Mouse (Mus musculus) limb, embryonic 10.5 days (tissue): ENCODE measurements around the gene Gm13275. TPM values are rescaled to one million over a fixed set of nuclear protein-coding genes. Genes with fewer than 3 reads are reported as not detected.
A peak's percentile ranks its signal among the peaks of the same experiment; 100 is the strongest.
"Not testable (repeated sequence)": the region's sequence is repeated elsewhere in the genome, so short reads cannot be mapped to it uniquely, and the experiment has no call there.

Experiments used
- DNase-seq: peaks from one replicate; pipeline ENCODE4 v3.0.0-alpha.2; 2017; ENCODE audit warnings: low spot score
- H3K27ac ChIP-seq: fragments of 300-500 bp; sonication (generic); 2 replicates; pipeline ENCODE4 v1.5.1; 2016; ENCODE audit warnings: mild to moderate bottlenecking
- H3K27me3 ChIP-seq: fragments of 300-500 bp; sonication (generic); 2 replicates; pipeline ENCODE4 v1.6.1; 2016; ENCODE audit warnings: low read depth, mild to moderate bottlenecking; ENCODE audit not compliant: poor library complexity, severe bottlenecking
- H3K36me3 ChIP-seq: fragments of 300-500 bp; sonication (generic); 2 replicates; pipeline ENCODE4 v1.6.1; 2016; ENCODE audit warnings: mild to moderate bottlenecking, moderate library complexity
- H3K4me1 ChIP-seq: fragments of 300-500 bp; sonication (generic); 2 replicates; pipeline ENCODE4 v1.6.1; 2016
- H3K4me3 ChIP-seq: fragments of 300-500 bp; sonication (generic); 2 replicates; pipeline ENCODE4 v1.5.1; 2016; ENCODE audit warnings: mild to moderate bottlenecking, moderate library complexity
- H3K9me3 ChIP-seq: fragments of 300-500 bp; sonication (generic); replicated peaks from 2 replicates; pipeline ENCODE4 v1.6.1; 2016; ENCODE audit warnings: mild to moderate bottlenecking
- WGBS: fragments of 180-500 bp; shearing (Covaris S2); methylation state at CpG from one replicate; pipeline ENCODE4 v1.1.7; 2016; 5-methylcytosine and 5-hydroxymethylcytosine counted together
- polyA plus RNA-seq: library from polyadenylated mRNA; unstranded; fragments of >200 nt; fragmentation: Nextera tagmentation; extraction: Ambion mirVana; gene quantifications from 2 replicates; pipeline ENCODE4 v1.2.1, GENCODE M21; 2016

The Gm13275 gene
- polyA plus RNA-seq, 1 experiment from 2014 or later, result not detected

DNA sequence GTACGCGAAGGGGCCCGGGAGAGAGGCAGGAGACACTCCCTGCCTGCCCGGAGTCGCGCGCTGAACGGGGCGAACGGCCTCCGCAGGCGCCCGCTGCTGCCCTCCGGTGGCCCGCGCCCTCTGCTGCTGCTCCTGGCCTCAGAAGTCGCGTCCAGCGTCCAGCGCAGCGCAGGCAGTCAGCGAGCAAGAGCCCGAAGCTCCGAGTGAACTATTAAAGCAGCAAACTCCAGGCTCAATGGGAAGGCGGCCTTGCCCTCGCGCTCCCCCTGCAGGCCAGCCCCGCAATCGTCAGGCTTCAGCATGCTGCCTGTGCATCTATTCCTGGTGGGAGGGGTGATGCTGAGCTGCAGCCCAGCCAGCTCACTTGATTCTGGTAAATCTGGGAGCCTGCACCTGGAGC lies 17.7 kb upstream of the Gm13275 start, which contains the start of gene Gm13289:
TSS of gene Gm13289 (plus strand) at position 301 of the 400 bp plus-strand sequence.
- not testable (repeated sequence) for H3K27ac ChIP-seq, H3K4me3 ChIP-seq, H3K9me3 ChIP-seq, H3K4me1 ChIP-seq, H3K27me3 ChIP-seq, H3K36me3 ChIP-seq, DNase-seq
- WGBS, result no CpG with 5 or more reads among the region's 29 CpGs

DNA sequence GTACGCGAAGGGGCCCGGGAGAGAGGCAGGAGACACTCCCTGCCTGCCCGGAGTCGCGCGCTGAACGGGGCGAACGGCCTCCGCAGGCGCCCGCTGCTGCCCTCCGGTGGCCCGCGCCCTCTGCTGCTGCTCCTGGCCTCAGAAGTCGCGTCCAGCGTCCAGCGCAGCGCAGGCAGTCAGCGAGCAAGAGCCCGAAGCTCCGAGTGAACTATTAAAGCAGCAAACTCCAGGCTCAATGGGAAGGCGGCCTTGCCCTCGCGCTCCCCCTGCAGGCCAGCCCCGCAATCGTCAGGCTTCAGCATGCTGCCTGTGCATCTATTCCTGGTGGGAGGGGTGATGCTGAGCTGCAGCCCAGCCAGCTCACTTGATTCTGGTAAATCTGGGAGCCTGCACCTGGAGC lies 14.7 kb upstream of the Gm13275 start, which contains the start of gene Gm13272:
TSS of gene Gm13272 (plus strand) at position 301 of the 400 bp plus-strand sequence.
- H3K36me3 ChIP-seq, H3K9me3 ChIP-seq, H3K4me3 ChIP-seq, DNase-seq, H3K27ac ChIP-seq, H3K4me1 ChIP-seq, H3K27me3 ChIP-seq: not testable (repeated sequence)
- no CpG with 5 or more reads among the region's 29 CpGs for WGBS

DNA sequence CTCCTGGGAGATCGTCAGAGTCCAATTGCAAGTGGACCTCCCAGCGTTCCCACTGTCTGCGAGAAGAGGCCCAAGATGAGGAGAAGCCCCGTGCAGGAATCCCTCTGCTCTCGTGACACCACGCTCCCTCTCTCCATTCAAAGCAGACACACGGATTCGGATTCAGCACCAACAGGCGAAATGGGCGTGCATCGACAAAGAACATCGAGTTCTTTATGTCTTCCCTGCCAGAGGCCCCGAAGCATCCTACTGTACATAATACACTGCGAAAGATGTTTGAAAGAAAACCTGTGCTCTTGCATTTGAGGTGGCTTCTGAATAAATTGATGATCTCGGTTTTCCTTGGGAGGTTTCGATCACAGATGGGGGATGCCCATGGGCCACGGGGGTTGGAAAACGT lies 14.0 kb upstream of the Gm13275 start:
- H3K36me3 ChIP-seq, H3K9me3 ChIP-seq, H3K27me3 ChIP-seq, H3K27ac ChIP-seq, H3K4me3 ChIP-seq, H3K4me1 ChIP-seq, DNase-seq: not testable (repeated sequence)
- 54% methylated on average over 16 of the region's 18 CpGs for WGBS

DNA sequence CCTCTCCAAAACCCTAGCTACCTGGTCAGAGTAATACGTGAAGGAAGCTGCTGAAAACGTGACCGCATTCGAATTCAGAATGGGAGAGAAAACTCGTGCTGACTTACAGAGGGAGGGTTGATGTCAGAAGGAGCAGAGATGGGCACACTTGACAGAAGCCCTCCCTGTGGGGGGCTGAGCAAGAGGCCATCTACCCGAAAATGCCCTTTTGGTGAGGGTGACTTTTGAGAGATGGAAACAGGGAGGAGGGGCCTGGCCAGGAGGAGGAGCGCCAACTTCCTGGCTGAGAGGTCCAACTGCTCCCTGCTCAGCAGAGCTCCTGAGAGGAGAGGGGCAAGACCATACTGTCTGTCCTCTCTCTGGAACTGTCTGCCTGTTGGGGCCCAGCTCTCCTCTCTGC lies 12.5 kb upstream of the Gm13275 start, which contains the start of gene Ifnz:
TSS of gene Ifnz (plus strand) at position 301 of the 400 bp plus-strand sequence.
- not testable (repeated sequence) for H3K4me1 ChIP-seq, H3K9me3 ChIP-seq, H3K27ac ChIP-seq, H3K27me3 ChIP-seq, DNase-seq, H3K36me3 ChIP-seq
- peak within 1 kb of the TSS; percentile 31; the same call in 1 of the 2 replicates for H3K4me3 ChIP-seq
- 18% methylated on average over 4 of the region's 7 CpGs for WGBS

DNA sequence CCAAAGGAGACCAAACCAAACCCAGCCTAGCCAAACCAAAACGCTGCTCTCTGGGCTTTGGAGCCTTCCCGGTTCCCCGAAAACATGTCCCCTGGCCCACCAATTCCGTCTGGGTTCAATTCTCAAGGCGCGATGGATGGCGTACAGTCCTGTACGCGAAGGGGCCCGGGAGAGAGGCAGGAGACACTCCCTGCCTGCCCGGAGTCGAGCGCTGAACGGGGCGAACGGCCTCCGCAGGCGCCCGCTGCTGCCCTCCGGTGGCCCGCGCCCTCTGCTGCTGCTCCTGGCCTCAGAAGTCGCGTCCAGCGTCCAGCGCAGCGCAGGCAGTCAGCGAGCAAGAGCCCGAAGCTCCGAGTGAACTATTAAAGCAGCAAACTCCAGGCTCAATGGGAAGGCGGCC lies 12.0 kb upstream of the Gm13275 start:
- not testable (repeated sequence) for H3K27me3 ChIP-seq, H3K4me1 ChIP-seq, H3K36me3 ChIP-seq, DNase-seq, H3K9me3 ChIP-seq, H3K27ac ChIP-seq
- 0% methylated on average over 16 of the region's 31 CpGs for WGBS
- H3K4me3 ChIP-seq, result peak overlapping the region; percentile 31; the same call in 1 of the 2 replicates

DNA sequence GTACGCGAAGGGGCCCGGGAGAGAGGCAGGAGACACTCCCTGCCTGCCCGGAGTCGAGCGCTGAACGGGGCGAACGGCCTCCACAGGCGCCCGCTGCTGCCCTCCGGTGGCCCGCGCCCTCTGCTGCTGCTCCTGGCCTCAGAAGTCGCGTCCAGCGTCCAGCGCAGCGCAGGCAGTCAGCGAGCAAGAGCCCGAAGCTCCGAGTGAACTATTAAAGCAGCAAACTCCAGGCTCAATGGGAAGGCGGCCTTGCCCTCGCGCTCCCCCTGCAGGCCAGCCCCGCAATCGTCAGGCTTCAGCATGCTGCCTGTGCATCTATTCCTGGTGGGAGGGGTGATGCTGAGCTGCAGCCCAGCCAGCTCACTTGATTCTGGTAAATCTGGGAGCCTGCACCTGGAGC lies 8.9 kb upstream of the Gm13275 start, which contains the start of gene Gm13276:
TSS of gene Gm13276 (plus strand) at position 301 of the 400 bp plus-strand sequence.
- WGBS, result no CpG with 5 or more reads among the region's 27 CpGs
- H3K36me3 ChIP-seq, H3K27me3 ChIP-seq, H3K9me3 ChIP-seq, DNase-seq, H3K4me1 ChIP-seq, H3K27ac ChIP-seq, H3K4me3 ChIP-seq: not testable (repeated sequence)

DNA sequence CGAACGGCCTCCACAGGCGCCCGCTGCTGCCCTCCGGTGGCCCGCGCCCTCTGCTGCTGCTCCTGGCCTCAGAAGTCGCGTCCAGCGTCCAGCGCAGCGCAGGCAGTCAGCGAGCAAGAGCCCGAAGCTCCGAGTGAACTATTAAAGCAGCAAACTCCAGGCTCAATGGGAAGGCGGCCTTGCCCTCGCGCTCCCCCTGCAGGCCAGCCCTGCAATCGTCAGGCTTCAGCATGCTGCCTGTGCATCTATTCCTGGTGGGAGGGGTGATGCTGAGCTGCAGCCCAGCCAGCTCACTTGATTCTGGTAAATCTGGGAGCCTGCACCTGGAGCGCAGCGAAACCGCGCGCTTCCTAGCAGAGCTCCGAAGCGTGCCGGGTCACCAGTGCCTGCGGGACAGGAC lies 5.9 kb upstream of the Gm13275 start, which contains the start of gene Gm13277:
TSS of gene Gm13277 (plus strand) at position 231 of the 400 bp plus-strand sequence.
- not testable (repeated sequence) for H3K36me3 ChIP-seq, H3K9me3 ChIP-seq, H3K4me1 ChIP-seq, H3K4me3 ChIP-seq, DNase-seq, H3K27ac ChIP-seq, H3K27me3 ChIP-seq
- 0% methylated on average over 4 of the region's 28 CpGs for WGBS

DNA sequence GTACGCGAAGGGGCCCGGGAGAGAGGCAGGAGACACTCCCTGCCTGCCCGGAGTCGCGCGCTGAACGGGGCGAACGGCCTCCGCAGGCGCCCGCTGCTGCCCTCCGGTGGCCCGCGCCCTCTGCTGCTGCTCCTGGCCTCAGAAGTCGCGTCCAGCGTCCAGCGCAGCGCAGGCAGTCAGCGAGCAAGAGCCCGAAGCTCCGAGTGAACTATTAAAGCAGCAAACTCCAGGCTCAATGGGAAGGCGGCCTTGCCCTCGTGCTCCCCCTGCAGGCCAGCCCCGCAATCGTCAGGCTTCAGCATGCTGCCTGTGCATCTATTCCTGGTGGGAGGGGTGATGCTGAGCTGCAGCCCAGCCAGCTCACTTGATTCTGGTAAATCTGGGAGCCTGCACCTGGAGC lies 3.0 kb upstream of the Gm13275 start, which contains the start of gene Gm13278:
TSS of gene Gm13278 (plus strand) at position 301 of the 400 bp plus-strand sequence.
- no CpG with 5 or more reads among the region's 28 CpGs for WGBS

DNA sequence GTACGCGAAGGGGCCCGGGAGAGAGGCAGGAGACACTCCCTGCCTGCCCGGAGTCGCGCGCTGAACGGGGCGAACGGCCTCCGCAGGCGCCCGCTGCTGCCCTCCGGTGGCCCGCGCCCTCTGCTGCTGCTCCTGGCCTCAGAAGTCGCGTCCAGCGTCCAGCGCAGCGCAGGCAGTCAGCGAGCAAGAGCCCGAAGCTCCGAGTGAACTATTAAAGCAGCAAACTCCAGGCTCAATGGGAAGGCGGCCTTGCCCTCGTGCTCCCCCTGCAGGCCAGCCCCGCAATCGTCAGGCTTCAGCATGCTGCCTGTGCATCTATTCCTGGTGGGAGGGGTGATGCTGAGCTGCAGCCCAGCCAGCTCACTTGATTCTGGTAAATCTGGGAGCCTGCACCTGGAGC lies 2.8 kb downstream of the Gm13275 start, which contains the start of gene Gm13279:
TSS of gene Gm13279 (plus strand) at position 301 of the 400 bp plus-strand sequence.
- WGBS, result no CpG with 5 or more reads among the region's 28 CpGs
- H3K4me1 ChIP-seq, H3K27me3 ChIP-seq, H3K4me3 ChIP-seq, H3K27ac ChIP-seq, H3K36me3 ChIP-seq, DNase-seq, H3K9me3 ChIP-seq: not testable (repeated sequence)

More for the DNA sequence above, 3.0 kb upstream of the Gm13275 start, which contains the start of gene Gm13278:
- not testable (repeated sequence) for DNase-seq, H3K27me3 ChIP-seq, H3K9me3 ChIP-seq, H3K36me3 ChIP-seq, H3K27ac ChIP-seq, H3K4me1 ChIP-seq, H3K4me3 ChIP-seq

DNA sequence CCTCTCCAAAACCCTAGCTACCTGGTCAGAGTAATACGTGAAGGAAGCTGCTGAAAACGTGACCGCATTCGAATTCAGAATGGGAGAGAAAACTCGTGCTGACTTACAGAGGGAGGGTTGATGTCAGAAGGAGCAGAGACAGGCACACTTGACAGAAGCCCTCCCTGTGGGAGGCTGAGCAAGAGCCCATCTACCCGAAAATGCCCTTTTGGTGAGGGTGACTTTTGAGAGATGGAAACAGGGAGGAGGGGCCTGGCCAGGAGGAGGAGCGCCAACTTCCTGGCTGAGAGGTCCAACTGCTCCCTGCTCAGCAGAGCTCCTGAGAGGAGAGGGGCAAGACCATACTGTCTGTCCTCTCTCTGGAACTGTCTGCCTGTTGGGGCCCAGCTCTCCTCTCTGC lies 5.1 kb downstream of the Gm13275 start, which contains the start of gene Gm13285:
TSS of gene Gm13285 (plus strand) at position 301 of the 400 bp plus-strand sequence.
- H3K9me3 ChIP-seq, H3K27ac ChIP-seq, H3K36me3 ChIP-seq, DNase-seq, H3K4me1 ChIP-seq, H3K27me3 ChIP-seq, H3K4me3 ChIP-seq: not testable (repeated sequence)
- WGBS, result 9% methylated on average over 6 of the region's 7 CpGs

DNA sequence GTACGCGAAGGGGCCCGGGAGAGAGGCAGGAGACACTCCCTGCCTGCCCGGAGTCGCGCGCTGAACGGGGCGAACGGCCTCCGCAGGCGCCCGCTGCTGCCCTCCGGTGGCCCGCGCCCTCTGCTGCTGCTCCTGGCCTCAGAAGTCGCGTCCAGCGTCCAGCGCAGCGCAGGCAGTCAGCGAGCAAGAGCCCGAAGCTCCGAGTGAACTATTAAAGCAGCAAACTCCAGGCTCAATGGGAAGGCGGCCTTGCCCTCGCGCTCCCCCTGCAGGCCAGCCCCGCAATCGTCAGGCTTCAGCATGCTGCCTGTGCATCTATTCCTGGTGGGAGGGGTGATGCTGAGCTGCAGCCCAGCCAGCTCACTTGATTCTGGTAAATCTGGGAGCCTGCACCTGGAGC lies 8.7 kb downstream of the Gm13275 start, which contains the start of gene Gm13287:
TSS of gene Gm13287 (plus strand) at position 301 of the 400 bp plus-strand sequence.
- H3K36me3 ChIP-seq, H3K4me1 ChIP-seq, H3K27ac ChIP-seq, DNase-seq, H3K9me3 ChIP-seq, H3K4me3 ChIP-seq: not testable (repeated sequence)
- H3K27me3 ChIP-seq, result peaks cover 10% of the 10 kb centered on the region
- no CpG with 5 or more reads among the region's 29 CpGs for WGBS

DNA sequence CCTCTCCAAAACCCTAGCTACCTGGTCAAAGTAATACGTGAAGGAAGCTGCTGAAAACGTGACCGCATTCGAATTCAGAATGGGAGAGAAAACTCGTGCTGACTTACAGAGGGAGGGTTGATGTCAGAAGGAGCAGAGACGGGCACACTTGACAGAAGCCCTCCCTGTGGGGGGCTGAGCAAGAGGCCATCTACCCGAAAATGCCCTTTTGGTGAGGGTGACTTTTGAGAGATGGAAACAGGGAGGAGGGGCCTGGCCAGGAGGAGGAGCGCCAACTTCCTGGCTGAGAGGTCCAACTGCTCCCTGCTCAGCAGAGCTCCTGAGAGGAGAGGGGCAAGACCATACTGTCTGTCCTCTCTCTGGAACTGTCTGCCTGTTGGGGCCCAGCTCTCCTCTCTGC lies 10.9 kb downstream of the Gm13275 start, which contains the start of gene Gm13288:
TSS of gene Gm13288 (plus strand) at position 301 of the 400 bp plus-strand sequence.
- not testable (repeated sequence) for H3K27ac ChIP-seq, DNase-seq, H3K4me3 ChIP-seq, H3K9me3 ChIP-seq, H3K4me1 ChIP-seq, H3K36me3 ChIP-seq
- no CpG with 5 or more reads among the region's 8 CpGs for WGBS
- peaks cover 10% of the 10 kb centered on the region for H3K27me3 ChIP-seq

DNA sequence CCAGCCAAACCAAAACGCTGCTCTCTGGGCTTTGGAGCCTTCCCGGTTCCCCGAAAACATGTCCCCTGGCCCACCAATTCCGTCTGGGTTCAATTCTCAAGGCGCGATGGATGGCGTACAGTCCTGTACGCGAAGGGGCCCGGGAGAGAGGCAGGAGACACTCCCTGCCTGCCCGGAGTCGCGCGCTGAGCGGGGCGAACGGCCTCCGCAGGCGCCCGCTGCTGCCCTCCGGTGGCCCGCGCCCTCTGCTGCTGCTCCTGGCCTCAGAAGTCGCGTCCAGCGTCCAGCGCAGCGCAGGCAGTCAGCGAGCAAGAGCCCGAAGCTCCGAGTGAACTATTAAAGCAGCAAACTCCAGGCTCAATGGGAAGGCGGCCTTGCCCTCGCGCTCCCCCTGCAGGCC lies 11.5 kb downstream of the Gm13275 start:
- H3K27me3 ChIP-seq, result peaks cover 10% of the 10 kb centered on the region
- DNase-seq, H3K27ac ChIP-seq, H3K4me1 ChIP-seq, H3K4me3 ChIP-seq, H3K36me3 ChIP-seq, H3K9me3 ChIP-seq: not testable (repeated sequence)
- 0% methylated on average over 10 of the region's 34 CpGs for WGBS

DNA sequence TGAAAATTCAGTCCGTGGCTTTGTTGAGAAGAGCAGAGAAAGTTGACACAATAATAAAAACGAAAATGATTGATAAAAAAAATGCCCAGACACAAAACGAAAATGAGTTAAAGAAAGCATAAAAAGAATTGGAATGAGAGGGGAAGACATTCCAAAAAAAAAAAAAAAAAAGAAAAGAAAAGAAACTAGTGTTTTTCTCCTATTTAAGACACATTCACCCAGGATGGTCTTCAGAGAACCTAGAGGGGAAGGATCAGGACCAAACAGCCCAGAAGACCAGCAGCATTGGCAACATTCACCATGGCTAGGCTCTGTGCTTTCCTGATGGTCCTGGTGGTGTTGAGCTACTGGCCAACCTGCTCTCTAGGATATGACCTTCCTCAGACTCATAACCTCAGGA lies 21.6 kb downstream of the Gm13275 start, which contains the start of gene Ifna7:
TSS of gene Ifna7 (plus strand) at position 301 of the 400 bp plus-strand sequence.
- Histone ChIP-seq H3K27ac (no peak within 1 kb of the TSS), H3K36me3 (no peaks in the 10 kb centered on the region), H3K27me3 (no peaks in the 10 kb centered on the region), H3K4me1 (no peaks in the 10 kb centered on the region), H3K9me3 (no peaks in the 10 kb centered on the region), H3K4me3 (no peak within 1 kb of the TSS)
- DNase-seq, result no peak
- 61% methylated on average over 3 of the region's 3 CpGs for WGBS
